Mouse (Mus musculus) heart, adult 11 months (tissue): Measurements from ENCODE around the gene Olfr1375.
"Not testable (repeated sequence)": the region's sequence is repeated elsewhere in the genome, so short reads cannot be mapped to it uniquely, and the experiment has no call there.

ENCODE experiments used
- DNase-seq: peaks from one replicate; pipeline ENCODE4 v3.0.0; 2022

Gene Olfr1375

GRCm38 (mm10) chr11:51047809-51048208 lies at the start of gene Olfr1375:
TSS of gene Olfr1375 (plus strand) at chr11:51048109.
- DNase-seq, result not testable (repeated sequence)

- peak; percentile 33 for DNase-seq
Measured at GRCm38 (mm10) chr11:51003296-51003695, 44.6 kb upstream of the Olfr1375 start, which contains the start of gene Olfr51. TSS of gene Olfr51 (plus strand) at chr11:51003596.

GRCm38 (mm10) chr11:51011821-51012220 lies 36.1 kb upstream of the Olfr1375 start:
- DNase-seq, result peak; percentile 81

- no peak for DNase-seq
Measured at GRCm38 (mm10) chr11:51013936-51014335, 34.0 kb upstream of the Olfr1375 start, which contains the start of gene Olfr54. TSS of gene Olfr54 (plus strand) at chr11:51014236.

- peak; percentile 34 for DNase-seq
Measured at GRCm38 (mm10) chr11:51016341-51016740, 31.6 kb upstream of the Olfr1375 start.

GRCm38 (mm10) chr11:51026811-51027210 lies 21.1 kb upstream of the Olfr1375 start:
- not testable (repeated sequence) for DNase-seq

GRCm38 (mm10) chr11:51029381-51029780 lies 18.5 kb upstream of the Olfr1375 start:
- not testable (repeated sequence) for DNase-seq

GRCm38 (mm10) chr11:51030225-51030624 lies 17.7 kb upstream of the Olfr1375 start:
- no peak for DNase-seq

- no peak for DNase-seq
Measured at GRCm38 (mm10) chr11:51032851-51033250, 15.1 kb upstream of the Olfr1375 start.

GRCm38 (mm10) chr11:51034141-51034540 lies 13.8 kb upstream of the Olfr1375 start:
- not testable (repeated sequence) for DNase-seq

GRCm38 (mm10) chr11:51035951-51036350 lies 12.0 kb upstream of the Olfr1375 start:
- no peak for DNase-seq

GRCm38 (mm10) chr11:51044776-51045175 lies 3.1 kb upstream of the Olfr1375 start:
- peak; percentile 39 for DNase-seq

- DNase-seq, result peak; percentile 27
Measured at GRCm38 (mm10) chr11:51051678-51052077, 3.8 kb downstream of the Olfr1375 start.

GRCm38 (mm10) chr11:51053230-51053629 lies 5.3 kb downstream of the Olfr1375 start:
- peak; percentile 52 for DNase-seq

- DNase-seq, result peak; percentile 96
Measured at GRCm38 (mm10) chr11:51059151-51059571, 11.3 kb downstream of the Olfr1375 start, which contains the start of gene Zfp354a. TSS of gene Zfp354a (plus strand) at chr11:51059257.

GRCm38 (mm10) chr11:51059640-51060039 lies 11.7 kb downstream of the Olfr1375 start:
- no peak for DNase-seq

GRCm38 (mm10) chr11:51060981-51061380 lies 13.1 kb downstream of the Olfr1375 start:
- peak; percentile 72 for DNase-seq

GRCm38 (mm10) chr11:51063276-51063675 lies 15.4 kb downstream of the Olfr1375 start:
- DNase-seq, result peak; percentile 36

GRCm38 (mm10) chr11:51063841-51064240 lies 15.9 kb downstream of the Olfr1375 start:
- DNase-seq, result peak; percentile 33

- DNase-seq, result no peak
Measured at GRCm38 (mm10) chr11:51084527-51084926, 36.6 kb downstream of the Olfr1375 start.

GRCm38 (mm10) chr11:51085269-51085668 lies 37.4 kb downstream of the Olfr1375 start:
- no peak for DNase-seq
